Mouse (Mus musculus) hindbrain, postnatal 0 days (tissue): ENCODE measurements around the gene Megf11. TPM values are rescaled to one million over a fixed set of nuclear protein-coding genes. Genes with fewer than 3 reads are reported as not detected.

ENCODE experiments used
- ATAC-seq: fragments of 200-750 bp; cut with Nextera tagmentation; 2 replicates; pipeline ENCODE4 v1.8.0; 2017; ENCODE audit warnings: mild to moderate bottlenecking, moderate TSS enrichment, moderate library complexity
- DNase-seq: peaks from one replicate; pipeline ENCODE4 v3.0.0-alpha.2; 2015; ENCODE audit warnings: low spot score
- H3K27ac ChIP-seq: fragments of 300-500 bp; sonication (generic); 2 replicates; pipeline ENCODE4 v1.5.1; 2014; ENCODE audit warnings: mild to moderate bottlenecking
- H3K27me3 ChIP-seq: fragments of 300-500 bp; sonication (generic); 2 replicates; pipeline ENCODE4 v1.6.1; 2014; ENCODE audit warnings: low read length, mixed read lengths; ENCODE audit not compliant: insufficient read depth
- H3K36me3 ChIP-seq: fragments of 300-500 bp; sonication (generic); 2 replicates; pipeline ENCODE4 v1.6.1; 2014; ENCODE audit warnings: low read length, mixed read lengths; ENCODE audit not compliant: insufficient read depth
- H3K4me1 ChIP-seq: fragments of 300-500 bp; sonication (generic); 2 replicates; pipeline ENCODE4 v1.6.1; 2014; ENCODE audit warnings: antibody characterized with exemption, low read length, mixed read lengths; ENCODE audit not compliant: insufficient read depth
- H3K4me2 ChIP-seq: fragments of 300-500 bp; sonication (generic); 2 replicates; pipeline ENCODE4 v1.6.1; 2014; ENCODE audit warnings: low read depth, mild to moderate bottlenecking, low read length, moderate library complexity, mixed read lengths
- H3K4me3 ChIP-seq: fragments of 300-500 bp; sonication (generic); 2 replicates; pipeline ENCODE4 v1.5.1; 2014; ENCODE audit warnings: low read length
- H3K9ac ChIP-seq: fragments of 300-500 bp; sonication (generic); replicated peaks from 2 replicates; pipeline ENCODE4 v1.6.1; 2014; ENCODE audit warnings: mild to moderate bottlenecking, low read length, moderate library complexity, mixed read lengths
- H3K9me3 ChIP-seq: fragments of 300-500 bp; sonication (generic); 2 replicates; pipeline ENCODE4 v1.6.1; 2016; ENCODE audit warnings: low read length, mixed read lengths
- CTCF ChIP-seq: IDR thresholded peaks from 2 replicates; pipeline ENCODE4 v1.5.1; 2016; ENCODE audit warnings: antibody characterized with exemption, control low read depth, low read depth
- WGBS: fragments of 180-500 bp; shearing (Covaris S2); extraction: QIAGEN DNeasy Blood & Tissue Kit; methylation state at CpG from one replicate; pipeline ENCODE4 v1.1.7; 2014; 5-methylcytosine and 5-hydroxymethylcytosine counted together
- polyA plus RNA-seq: library from polyadenylated mRNA; unstranded; fragments of >200 nt; fragmentation: Nextera tagmentation; extraction: Ambion mirVana; gene quantifications from 2 replicates; pipeline ENCODE4 v1.2.1, GENCODE M21; 2015
- total RNA-seq: library from RNA; depleted of rRNA; stranded (reverse); fragments of >200 nt; gene quantifications from 2 replicates; pipeline ENCODE4 v1.2.3, GENCODE M21; 2014

The Megf11 gene
- total and polyA plus RNA-seq, 2 experiments from 2014 or later: 16.1 to 38.2 TPM

DNA sequence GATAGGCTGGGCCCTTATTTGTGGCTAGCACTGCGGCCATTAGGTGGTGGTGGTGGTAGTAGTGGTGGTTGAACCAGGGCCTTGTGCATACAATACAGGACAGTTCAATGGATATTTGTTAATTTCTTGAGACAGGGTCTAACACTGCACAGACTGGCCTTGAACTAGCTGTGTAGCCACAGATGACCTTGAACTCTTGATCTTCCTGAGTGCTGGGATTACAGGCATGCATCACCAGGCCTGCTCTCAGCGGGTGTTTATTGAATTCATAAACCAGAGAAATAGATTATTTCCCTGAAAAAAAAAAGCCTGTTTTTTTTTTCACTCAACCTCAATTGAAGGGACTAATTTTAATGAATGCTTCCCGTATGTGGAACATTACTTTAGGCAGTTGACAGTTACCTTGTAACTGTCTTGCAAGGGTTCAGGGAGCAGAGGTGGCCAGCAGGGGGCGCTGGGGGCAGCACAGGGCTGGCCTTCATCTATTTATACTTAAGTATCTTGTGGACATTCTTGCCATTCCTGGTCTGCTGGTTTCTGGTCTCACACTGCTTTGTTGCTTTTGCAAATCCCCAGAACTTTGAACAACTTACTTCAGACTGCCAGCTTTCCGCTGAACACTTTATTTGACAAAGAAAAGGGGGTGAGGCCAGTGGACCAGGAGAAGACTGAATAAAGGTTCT lies 8.6 kb downstream of the Megf11 start:
- H3K36me3 ChIP-seq: no peaks in the 10 kb centered on the region
- no peak overlapping the region for H3K4me3 ChIP-seq
- no peaks in the 10 kb centered on the region; the same call in 1 of the 2 replicates for H3K4me1 ChIP-seq
- H3K4me2 ChIP-seq: no peak overlapping the region
- peak; percentile 72 for DNase-seq
- no peaks in the 10 kb centered on the region for H3K9me3 ChIP-seq
- H3K27me3 ChIP-seq: no peaks in the 10 kb centered on the region
- TF ChIP-seq CTCF: peak; percentile 85
- H3K9ac ChIP-seq: no peak overlapping the region
- 0 out of 2 replicates have a peak, but pooled peaks have one; percentile 45 for ATAC-seq
- WGBS: 52% methylated on average over 5 of the region's 5 CpGs
- H3K27ac ChIP-seq: no peak overlapping the region

DNA sequence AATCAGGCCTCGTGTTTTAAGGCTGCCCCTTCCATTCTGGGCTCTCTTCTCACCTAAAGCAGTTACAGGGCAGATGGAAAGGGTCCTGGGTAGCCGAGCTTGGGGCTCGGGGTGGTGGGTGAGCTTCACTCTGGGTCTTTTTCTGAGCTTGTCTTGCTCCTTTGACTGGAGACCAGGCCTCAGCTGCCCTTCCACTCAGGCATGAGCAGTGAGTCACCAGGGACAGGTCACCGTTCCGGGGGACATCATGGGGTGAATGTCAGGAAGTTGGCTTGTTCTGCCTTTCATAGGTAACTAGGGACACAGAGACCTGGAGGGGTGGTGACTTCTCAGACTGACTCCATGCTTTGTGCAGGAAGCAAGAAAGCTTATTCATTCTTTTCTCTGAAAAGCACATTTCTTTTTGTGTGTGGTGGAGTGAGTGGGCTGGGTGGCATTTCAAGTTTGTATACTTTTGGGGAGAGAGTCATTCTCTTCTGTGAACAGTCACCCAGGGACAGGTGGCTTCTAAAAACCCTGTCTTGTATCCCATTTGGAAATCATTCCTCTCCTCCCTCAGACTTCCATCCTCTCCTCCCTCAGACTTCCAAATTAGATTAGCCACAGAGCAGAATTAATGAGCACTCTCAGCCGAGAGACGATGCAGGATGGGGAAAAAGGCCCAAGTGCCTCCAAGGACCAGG lies 10.0 kb downstream of the Megf11 start:
- ATAC-seq: no peak
- 47% methylated on average over 7 of the region's 7 CpGs for WGBS

DNA sequence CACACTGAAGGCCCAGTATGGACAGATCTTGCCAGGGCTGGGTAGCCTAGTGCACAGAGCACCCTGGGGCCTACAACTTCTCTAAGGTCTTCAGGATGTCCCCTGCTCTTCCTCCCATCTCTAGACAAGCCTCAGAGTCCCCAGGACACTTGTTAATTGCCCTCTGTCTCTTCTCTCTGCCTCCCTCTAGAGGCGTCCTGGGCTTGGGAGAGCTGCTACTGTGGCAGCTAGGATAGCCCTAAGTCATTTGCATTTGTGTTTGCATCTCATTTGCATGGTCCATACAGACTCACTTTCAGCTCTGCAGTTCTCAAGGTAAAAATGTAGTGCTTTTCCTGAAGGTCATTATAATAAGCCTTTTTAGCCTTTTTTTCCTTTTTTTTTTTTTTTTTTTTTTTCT lies 11.7 kb downstream of the Megf11 start:
- H3K36me3 ChIP-seq: no peaks in the 10 kb centered on the region
- ATAC-seq: no peak
- H3K27me3 ChIP-seq: no peaks in the 10 kb centered on the region
- WGBS: 20% methylated on average over 1 of the region's 1 CpGs
- no peaks in the 10 kb centered on the region; the same call in 1 of the 2 replicates for H3K4me1 ChIP-seq
- no peak overlapping the region for H3K4me2 ChIP-seq
- H3K9ac ChIP-seq: no peak overlapping the region
- no peaks in the 10 kb centered on the region for H3K9me3 ChIP-seq
- no peak overlapping the region for H3K4me3 ChIP-seq
- H3K27ac ChIP-seq: no peak overlapping the region
- TF ChIP-seq CTCF: peak; percentile 70
- peak; percentile 69 for DNase-seq

More for the DNA sequence above, 10.0 kb downstream of the Megf11 start:
- H3K27ac ChIP-seq: no peak overlapping the region
- DNase-seq: no peak
- no peak for TF ChIP-seq CTCF
- no peaks in the 10 kb centered on the region for H3K27me3 ChIP-seq
- H3K4me2 ChIP-seq: no peak overlapping the region
- no peak overlapping the region for H3K4me3 ChIP-seq
- H3K9me3 ChIP-seq: no peaks in the 10 kb centered on the region
- no peak overlapping the region for H3K9ac ChIP-seq
- no peaks in the 10 kb centered on the region for H3K36me3 ChIP-seq
- H3K4me1 ChIP-seq: no peaks in the 10 kb centered on the region; the same call in 1 of the 2 replicates

DNA sequence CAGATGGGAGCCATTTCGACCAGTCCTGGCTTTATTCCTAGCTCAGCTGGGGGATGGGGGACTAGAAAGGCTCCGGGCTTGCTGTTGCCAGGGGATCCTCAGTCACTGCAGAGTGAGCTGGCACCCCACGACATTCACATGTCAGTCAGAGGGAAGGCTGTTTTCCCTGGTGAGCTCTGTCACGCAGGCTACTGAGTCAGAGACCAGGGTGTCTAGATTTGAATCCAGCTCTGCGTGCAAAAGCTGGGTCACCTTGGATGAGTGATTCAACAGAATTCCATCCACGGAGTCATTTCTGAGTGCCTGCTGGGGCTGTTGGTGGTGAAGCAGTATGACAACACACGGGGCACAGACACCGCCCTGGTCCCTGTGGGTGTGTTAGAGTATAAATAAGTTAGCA lies 13.7 kb downstream of the Megf11 start:
- TF ChIP-seq CTCF: no peak
- Histone ChIP-seq H3K36me3 (no peaks in the 10 kb centered on the region), H3K9me3 (no peaks in the 10 kb centered on the region), H3K4me1 (no peaks in the 10 kb centered on the region; the same call in 1 of the 2 replicates), H3K27ac (no peak overlapping the region), H3K4me3 (no peak overlapping the region), H3K27me3 (no peaks in the 10 kb centered on the region), H3K9ac (no peak overlapping the region), H3K4me2 (no peak overlapping the region)
- ATAC-seq (no peak), DNase-seq (no peak)
- WGBS: 46% methylated on average over 8 of the region's 8 CpGs

DNA sequence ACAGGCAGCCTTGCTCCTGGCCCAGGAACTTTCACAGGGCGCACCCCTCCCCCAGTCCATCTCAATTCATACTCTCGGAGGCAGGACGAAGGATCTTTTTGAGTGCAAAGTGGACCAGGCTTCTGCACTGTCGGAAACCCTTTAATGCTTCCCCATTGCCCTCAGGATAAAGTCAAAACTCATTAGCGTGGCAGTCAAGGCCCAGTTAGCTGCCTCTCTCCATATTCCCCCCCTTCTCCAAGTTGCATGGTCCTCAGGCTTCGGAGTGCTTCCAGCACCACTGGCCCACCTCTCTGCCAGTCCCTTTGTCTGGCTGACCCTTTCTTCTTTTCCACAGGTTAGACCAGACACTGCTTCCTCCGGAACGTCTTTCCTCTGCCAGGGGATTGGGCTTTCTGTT lies 16.7 kb downstream of the Megf11 start:
- Histone ChIP-seq H3K9me3 (no peaks in the 10 kb centered on the region), H3K4me1 (no peaks in the 10 kb centered on the region; the same call in 1 of the 2 replicates), H3K4me3 (no peak overlapping the region), H3K27ac (no peak overlapping the region), H3K36me3 (no peaks in the 10 kb centered on the region), H3K27me3 (no peaks in the 10 kb centered on the region), H3K9ac (no peak overlapping the region), H3K4me2 (no peak overlapping the region)
- no peak for TF ChIP-seq CTCF
- WGBS: 69% methylated on average over 8 of the region's 8 CpGs
- ATAC-seq (no peak), DNase-seq (no peak)

DNA sequence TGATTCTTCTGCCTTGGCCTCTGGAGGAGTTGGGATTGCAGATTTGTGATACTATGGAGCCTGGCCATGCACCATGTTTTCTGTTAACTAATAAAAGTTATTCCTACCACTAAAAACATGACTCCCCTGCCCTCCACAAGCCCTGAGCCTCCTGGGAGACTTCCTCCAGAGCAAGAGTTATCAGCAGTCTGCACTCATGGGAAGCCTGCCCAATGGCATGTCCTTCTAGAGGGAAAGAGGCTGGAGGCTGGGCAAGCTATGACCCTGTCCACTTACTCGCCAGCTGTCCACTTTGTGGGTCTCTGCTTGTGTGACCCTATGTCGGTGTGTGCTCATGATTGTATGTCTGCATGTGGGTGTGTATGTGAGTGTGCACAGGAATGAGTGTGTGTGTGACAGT lies 21.4 kb downstream of the Megf11 start:
- no peak overlapping the region for H3K27ac ChIP-seq
- DNase-seq (no peak), ATAC-seq (no peak)
- H3K9me3 ChIP-seq: no peaks in the 10 kb centered on the region
- H3K4me1 ChIP-seq: no peaks in the 10 kb centered on the region
- H3K36me3 ChIP-seq: no peaks in the 10 kb centered on the region
- H3K27me3 ChIP-seq: no peaks in the 10 kb centered on the region
- no peak overlapping the region for H3K4me3 ChIP-seq
- H3K9ac ChIP-seq: no peak overlapping the region
- no peak for TF ChIP-seq CTCF
- H3K4me2 ChIP-seq: no peak overlapping the region
- 92% methylated on average over 2 of the region's 2 CpGs for WGBS

DNA sequence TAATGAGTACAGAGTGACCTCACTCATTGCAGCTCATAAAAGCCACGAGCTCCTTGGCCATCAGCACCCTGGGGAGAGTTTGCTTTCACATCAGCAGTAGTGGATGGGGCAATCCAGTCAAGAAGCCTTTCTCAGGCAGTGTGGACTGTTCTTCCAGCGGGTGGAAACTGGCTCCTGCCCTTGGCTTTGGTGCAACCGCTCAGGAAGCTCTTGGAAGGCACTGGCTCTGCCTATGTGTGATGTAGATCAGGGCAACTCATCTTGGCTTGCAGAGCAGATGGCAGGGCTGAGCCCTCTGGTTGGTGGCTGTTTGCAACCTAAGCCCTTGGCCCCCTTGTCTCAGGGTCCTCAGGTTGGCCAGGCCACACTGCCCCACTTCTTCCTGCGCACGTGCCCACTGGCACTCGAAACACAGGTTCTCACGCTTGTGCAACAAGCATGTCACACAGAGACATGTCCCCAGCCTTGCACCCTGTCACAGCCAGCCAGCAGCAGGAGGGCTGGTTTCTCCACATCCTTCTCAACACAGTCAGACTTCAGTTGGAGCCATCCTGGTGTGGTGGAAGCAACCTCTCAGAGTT lies 22.1 kb downstream of the Megf11 start:
- Histone ChIP-seq H3K27ac (no peak overlapping the region), H3K4me1 (no peaks in the 10 kb centered on the region), H3K4me2 (no peak overlapping the region), H3K9me3 (no peaks in the 10 kb centered on the region), H3K36me3 (no peaks in the 10 kb centered on the region), H3K9ac (no peak overlapping the region), H3K27me3 (no peaks in the 10 kb centered on the region), H3K4me3 (no peak overlapping the region)
- 81% methylated on average over 7 of the region's 7 CpGs for WGBS
- ATAC-seq (no peak), DNase-seq (no peak)
- no peak for TF ChIP-seq CTCF
